Mouse (Mus musculus): ENCODE data around the gene Rps27l. TPM values are rescaled to one million over a fixed set of nuclear protein-coding genes. Genes with fewer than 3 reads are reported as not detected.

Rps27l gene
- polyA plus RNA-seq, 1 experiment = 111 TPM

- WGBS = under 1% methylated on average over 45 of the region's 49 CpGs
Measured at GRCm38 (mm10) chr9:66919382-66919971, 26.4 kb upstream of the Rps27l start, which contains the start of gene Rab8b. Gene Rab8b, minus strand, starts transcription at chr9:66919687.

GRCm38 (mm10) chr9:66919981-66920380 lies 25.9 kb upstream of the Rps27l start:
- DNase-seq (ENCODE audit: low read depth, low spot score) = no peak
- under 1% methylated on average over 14 of the region's 14 CpGs for WGBS

More at GRCm38 (mm10) chr9:66919382-66919971, 26.4 kb upstream of the Rps27l start, which contains the start of gene Rab8b:
- peak; percentile 87 for DNase-seq (ENCODE audit: low read depth, low spot score)

GRCm38 (mm10) chr9:66920488-66921279 lies 25.2 kb upstream of the Rps27l start:
- WGBS = 17% methylated on average over 6 of the region's 6 CpGs
- no peak for DNase-seq (ENCODE audit: low read depth, low spot score)

- no peak for DNase-seq (ENCODE audit: low read depth, low spot score)
Measured at GRCm38 (mm10) chr9:66922076-66922475, 23.8 kb upstream of the Rps27l start.

GRCm38 (mm10) chr9:66925853-66926252 lies 20.0 kb upstream of the Rps27l start:
- DNase-seq (ENCODE audit: low read depth, low spot score) = no peak
- 69% methylated on average over 3 of the region's 3 CpGs for WGBS

More at GRCm38 (mm10) chr9:66922076-66922475, 23.8 kb upstream of the Rps27l start:
- WGBS = 97% methylated on average over 1 of the region's 1 CpGs

GRCm38 (mm10) chr9:66927696-66928402 lies 18.0 kb upstream of the Rps27l start:
- DNase-seq (ENCODE audit: low read depth, low spot score) = no peak
- WGBS = 92% methylated on average over 8 of the region's 8 CpGs

GRCm38 (mm10) chr9:66930351-66930750 lies 15.5 kb upstream of the Rps27l start:
- no peak for DNase-seq (ENCODE audit: low read depth, low spot score)
- WGBS = 38% methylated on average over 7 of the region's 7 CpGs

GRCm38 (mm10) chr9:66933869-66934808 lies 11.7 kb upstream of the Rps27l start:
- DNase-seq (ENCODE audit: low read depth, low spot score) = no peak
- WGBS = 83% methylated on average over 19 of the region's 19 CpGs

GRCm38 (mm10) chr9:66937507-66937906 lies 8.4 kb upstream of the Rps27l start:
- WGBS = 41% methylated on average over 8 of the region's 8 CpGs
- DNase-seq (ENCODE audit: low read depth, low spot score) = no peak

GRCm38 (mm10) chr9:66938836-66939235 lies 7.0 kb upstream of the Rps27l start:
- DNase-seq (ENCODE audit: low read depth, low spot score) = no peak
- WGBS = 5% methylated on average over 4 of the region's 4 CpGs

- WGBS = 27% methylated on average over 4 of the region's 4 CpGs
Measured at GRCm38 (mm10) chr9:66945161-66945560, 725 bp upstream of the Rps27l start.

GRCm38 (mm10) chr9:66948536-66948935 lies 2.6 kb downstream of the Rps27l start:
- DNase-seq (ENCODE audit: low read depth, low spot score) = no peak
- WGBS = 93% methylated on average over 2 of the region's 2 CpGs

More at GRCm38 (mm10) chr9:66945161-66945560, 725 bp upstream of the Rps27l start:
- no peak for DNase-seq (ENCODE audit: low read depth, low spot score)

- no peak for DNase-seq (ENCODE audit: low read depth, low spot score)
- 28% methylated on average over 8 of the region's 8 CpGs for WGBS
Measured at GRCm38 (mm10) chr9:66952321-66952720, 6.4 kb downstream of the Rps27l start.

GRCm38 (mm10) chr9:66952886-66953285 lies 7.0 kb downstream of the Rps27l start:
- 38% methylated on average over 2 of the region's 2 CpGs for WGBS
- no peak for DNase-seq (ENCODE audit: low read depth, low spot score)

- DNase-seq (ENCODE audit: low read depth, low spot score) = no peak
- 94% methylated on average over 3 of the region's 3 CpGs for WGBS
Measured at GRCm38 (mm10) chr9:66957451-66957850, 11.6 kb downstream of the Rps27l start.

GRCm38 (mm10) chr9:66961478-66961877 lies 15.6 kb downstream of the Rps27l start:
- whole genome bisulfite sequencing = 75% methylated on average over 3 of the region's 3 CpGs
- DNase-seq (ENCODE audit: low read depth, low spot score) = no peak

- no peak for DNase-seq (ENCODE audit: low read depth, low spot score)
- WGBS = 56% methylated on average over 8 of the region's 8 CpGs
Measured at GRCm38 (mm10) chr9:66967492-66967891, 21.6 kb downstream of the Rps27l start.

GRCm38 (mm10) chr9:66971116-66971515 lies 25.2 kb downstream of the Rps27l start:
- no peak for DNase-seq (ENCODE audit: low read depth, low spot score)
- WGBS = 90% methylated on average over 8 of the region's 8 CpGs

GRCm38 (mm10) chr9:66974721-66975225 lies 28.9 kb downstream of the Rps27l start:
- WGBS = under 1% methylated on average over 39 of the region's 41 CpGs
- DNase-seq (ENCODE audit: low read depth, low spot score) = no peak
